Mouse (Mus musculus) thymus, adult 2 months (tissue): ENCODE data around the gene Ppp1r14a.

ENCODE experiments used
- CTCF ChIP-seq: fragments of 200-500 bp; IDR thresholded peaks from 2 replicates; pipeline ENCODE4 v1.5.1; 2012; ENCODE audit warnings: mild to moderate bottlenecking, control low read depth, low read length, moderate library complexity, borderline replicate concordance; ENCODE audit not compliant: control insufficient read depth, poor library complexity, insufficient read depth; ENCODE audit errors: extremely low read depth
- POLR2A ChIP-seq: fragments of 200-500 bp; IDR thresholded peaks from 2 replicates; pipeline ENCODE4 v1.6.1; 2012; ENCODE audit warnings: mild to moderate bottlenecking, low read length, control low read depth, moderate library complexity; ENCODE audit not compliant: control insufficient read depth, poor library complexity, insufficient read depth; ENCODE audit errors: extremely low read depth

DNA sequence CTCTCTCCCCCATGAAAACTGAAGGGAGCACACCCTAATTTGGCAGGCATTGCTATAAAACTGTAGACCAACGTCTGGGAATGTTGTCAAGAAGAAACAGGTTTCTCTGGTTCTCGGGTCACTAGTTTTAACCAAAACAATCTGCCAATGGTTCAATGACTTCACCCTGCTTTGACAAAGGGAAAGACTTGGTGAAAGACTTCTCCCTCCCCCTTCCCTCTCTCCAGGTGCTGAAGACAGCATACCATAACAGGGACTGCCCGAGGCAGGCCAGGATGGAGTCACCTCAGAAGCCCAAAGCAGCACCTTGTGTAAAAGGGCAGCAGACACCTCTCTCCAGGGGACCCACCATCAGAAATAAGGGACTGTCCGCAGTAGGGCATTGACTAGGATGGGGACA, 22.2 kb upstream of the Ppp1r14a start:
- TF ChIP-seq CTCF (no peak), POLR2A (no peak)
